Mouse (Mus musculus): Measurements from ENCODE around the gene Bms1. TPM values are rescaled to one million over a fixed set of nuclear protein-coding genes. Genes with fewer than 3 reads are reported as not detected.

Gene Bms1
- polyA plus RNA-seq (2017; shearing (Covaris generic)), result 42.1 TPM

GRCm38 (mm10) chr6:118419050-118419920 lies at the start of gene Bms1:
Gene Bms1 (minus strand): TSS chr6:118419474.

GRCm38 (mm10) chr6:118455042-118455631 lies 35.9 kb upstream of the Bms1 start, which contains the start of gene Zfp248:
Gene Zfp248 (minus strand): TSS chr6:118455528.

Other genes starting within 250 kb of the Bms1 start
- gene Ret, start 221.8 kb downstream of the Bms1 start, polyA plus RNA-seq (2017; shearing (Covaris generic)), result 0.20 TPM
- gene Zfp248, start 36.1 kb upstream of the Bms1 start, polyA plus RNA-seq (2017; shearing (Covaris generic)), result 2.2 TPM
- not detected for gene Zfp9, start 59.8 kb upstream of the Bms1 start, polyA plus RNA-seq (2017; shearing (Covaris generic))
- gene Ankrd26, start 142.8 kb upstream of the Bms1 start, polyA plus RNA-seq (2017; shearing (Covaris generic)), result 13.5 TPM

Measured in effector memory CD4-positive, alpha-beta T cell, adult 5 months (primary cell).